Mouse (Mus musculus) large intestine, adult 2 months (tissue): ENCODE measurements around the gene Cyp1a2. TPM values are rescaled to one million over a fixed set of nuclear protein-coding genes. Genes with fewer than 3 reads are reported as not detected.

Experiments used
- DNase-seq: peaks from one replicate; pipeline ENCODE4 v3.0.0-alpha.2; 2012; ENCODE audit warnings: low read depth, low spot score
- WGBS: fragments of 180-500 bp; shearing (Covaris S2); methylation state at CpG from one replicate; pipeline ENCODE4 v1.1.7; 2018; 5-methylcytosine and 5-hydroxymethylcytosine counted together
- polyA plus RNA-seq: library from polyadenylated mRNA; depleted of rRNA; stranded (reverse); fragments of >200 nt; gene quantifications from 2 replicates; pipeline ENCODE4 v1.2.3, GENCODE M21; 2012; rRNA removed

The Cyp1a2 gene
- polyA plus RNA-seq, 1 experiment: not detected

- DNase-seq: no peak
- 89% methylated on average over 12 of the region's 12 CpGs for WGBS
Observed at GRCm38 (mm10) chr9:57628717-57629116, 54.8 kb downstream of the Cyp1a2 start.

- WGBS: 92% methylated on average over 11 of the region's 11 CpGs
- DNase-seq: no peak
Observed at GRCm38 (mm10) chr9:57627892-57628291, 55.6 kb downstream of the Cyp1a2 start.

- no peak for DNase-seq
- 91% methylated on average over 17 of the region's 17 CpGs for WGBS
Observed at GRCm38 (mm10) chr9:57627191-57627590, 56.3 kb downstream of the Cyp1a2 start.

Other genes with a start within 250 kb of the Cyp1a2 start
- 24.0 and 26.8 TPM in 2 replicates for gene Ppcdc, start 243.6 kb downstream of the Cyp1a2 start, polyA plus RNA-seq
- 52.3 and 115 TPM in 2 replicates for gene Scamp5, start 215.6 kb downstream of the Cyp1a2 start, polyA plus RNA-seq
- 1.5 and 1.6 TPM in 2 replicates for gene Rpp25, start 179.7 kb downstream of the Cyp1a2 start, polyA plus RNA-seq
- 594 and 647 TPM in 2 replicates for gene Cox5a, start 162.4 kb downstream of the Cyp1a2 start, polyA plus RNA-seq
- 3.0 and 4.0 TPM in 2 replicates for gene Fam219b, start 146.2 kb downstream of the Cyp1a2 start, polyA plus RNA-seq
- 160 and 177 TPM in 2 replicates for gene Mpi, start 130.9 kb downstream of the Cyp1a2 start, polyA plus RNA-seq
- 218 and 247 TPM in 2 replicates for gene Scamp2, start 122.8 kb downstream of the Cyp1a2 start, polyA plus RNA-seq
- gene Ulk3, start 94.3 kb downstream of the Cyp1a2 start, polyA plus RNA-seq: 17.1 and 26.9 TPM in 2 replicates
- gene Cplx3, start 77.4 kb downstream of the Cyp1a2 start, polyA plus RNA-seq: not detected in 2 replicates
- gene Lman1l, start 62.9 kb downstream of the Cyp1a2 start, polyA plus RNA-seq: 0.07 TPM in 1 of 2 replicates, not detected in the other
- 73.0 and 75.0 TPM in 2 replicates for gene Csk, start 30.1 kb downstream of the Cyp1a2 start, polyA plus RNA-seq
- 0.04 and 0.37 TPM in 2 replicates for gene Cyp1a1, start 4.2 kb upstream of the Cyp1a2 start, polyA plus RNA-seq
- gene Edc3, start 24.8 kb upstream of the Cyp1a2 start, polyA plus RNA-seq: 10.1 and 11.6 TPM in 2 replicates
- gene Clk3, start 82.2 kb upstream of the Cyp1a2 start, polyA plus RNA-seq: 84.3 and 90.5 TPM in 2 replicates
- 6.5 and 10.4 TPM in 2 replicates for gene Arid3b, start 153.1 kb upstream of the Cyp1a2 start, polyA plus RNA-seq
- gene Ubl7, start 227.3 kb upstream of the Cyp1a2 start, polyA plus RNA-seq: 84.7 and 93.7 TPM in 2 replicates